ENCODE assay signal across 22 mouse cellular contexts in the genomic region with DNA sequence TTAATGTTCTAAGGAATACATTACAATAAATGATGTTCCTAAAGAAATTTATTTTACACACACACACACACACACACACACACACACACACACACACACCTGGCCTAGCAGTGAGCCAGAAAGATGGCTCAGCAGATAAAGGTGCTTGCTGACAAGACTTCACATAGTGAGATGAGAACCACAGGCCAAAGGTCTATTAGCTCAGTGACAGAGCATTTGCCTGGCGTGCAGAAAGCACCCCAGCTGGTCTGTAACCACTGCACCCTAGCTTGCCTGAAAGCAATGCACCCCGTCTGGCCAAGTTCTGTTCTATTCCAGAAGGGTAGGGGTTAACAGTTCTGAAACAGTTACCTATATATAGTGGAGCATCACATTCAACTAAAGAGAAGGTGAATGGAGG. TPM values are rescaled to one million over a fixed set of nuclear protein-coding genes. Genes with fewer than 3 reads are reported as not detected.
"Had no signal": no experiment of that assay in that cellular context is flagged by ENCODE, and none has a peak within 500 bp of the region (broad histone marks: within the 10 kb centered on the region; RNA-seq: fewer than 3 reads in every experiment).

No protein-coding gene starts in this region.

- H3K9me3 ChIP-seq: lung, embryonic 15.5 days; midbrain, embryonic 10.5 days; midbrain, embryonic 12.5 days; neural tube, embryonic 13.5 days; neural tube, embryonic 15.5 days had no signal

- H3K4me2 ChIP-seq: lung, embryonic 15.5 days; midbrain, embryonic 12.5 days; neural tube, embryonic 13.5 days; neural tube, embryonic 15.5 days had no signal

- H3K4me3 ChIP-seq: lung, embryonic 15.5 days; midbrain, embryonic 10.5 days; midbrain, embryonic 12.5 days; myocyte; neural tube, embryonic 13.5 days; neural tube, embryonic 15.5 days had no signal

- H3K27me3 ChIP-seq: lung, embryonic 15.5 days; midbrain, embryonic 12.5 days; neural tube, embryonic 13.5 days; neural tube, embryonic 15.5 days had no signal

- H3K36me3 ChIP-seq: lung, embryonic 15.5 days; midbrain, embryonic 10.5 days; midbrain, embryonic 12.5 days; neural tube, embryonic 13.5 days; neural tube, embryonic 15.5 days had no signal

- ATAC-seq: lung, postnatal 0 days; midbrain, embryonic 16.5 days had no signal

- DNase-seq: lung, adult 2 months; lung, postnatal 14 days; lung, postnatal 36 days; midbrain, embryonic 14.5 days; retina, postnatal 1 day; right cerebral cortex, adult 18-20 months; right cerebral cortex, postnatal 25 days; right cerebral cortex, postnatal 4 days; spleen, adult 18-20 months; thymus, adult 18-20 months; thymus, postnatal 14 days; thymus, postnatal 36 days had no signal

- H3K9ac ChIP-seq: lung, embryonic 15.5 days; midbrain, embryonic 12.5 days; neural tube, embryonic 13.5 days; neural tube, embryonic 15.5 days had no signal

- H3K27ac ChIP-seq: lung, embryonic 15.5 days; macrophage; midbrain, embryonic 10.5 days; midbrain, embryonic 12.5 days; neural tube, embryonic 13.5 days; neural tube, embryonic 15.5 days had no signal

- H3K4me1 ChIP-seq: lung, embryonic 15.5 days; midbrain, embryonic 10.5 days; midbrain, embryonic 12.5 days; neural tube, embryonic 13.5 days; neural tube, embryonic 15.5 days had no signal

RNA-seq across cellular contexts. Expression of gene 1700056E22Rik, which starts 36.9 kb away (rescaled TPM):
- total RNA-seq: megakaryocyte-erythroid progenitor cell, adult 5-6 weeks had no signal
